Mouse (Mus musculus) erythroid progenitor cell, adult 5-6 weeks (primary cell): Measurements from ENCODE around the gene Spred2. TPM values are rescaled to one million over a fixed set of nuclear protein-coding genes. Genes with fewer than 3 reads are reported as not detected.
"Not testable (repeated sequence)": the region's sequence is repeated elsewhere in the genome, so short reads cannot be mapped to it uniquely, and the experiment has no call there.

Experiments
- ATAC-seq: replicated peaks from 2 replicates; pipeline ENCODE4 v1.8.0; 2016; ENCODE audit warnings: moderate number of reproducible peaks, mild to moderate bottlenecking, moderate TSS enrichment, inconsistent platforms; ENCODE audit not compliant: poor library complexity, low FRiP score, severe bottlenecking
- total RNA-seq, 2 experiments: library from RNA; stranded (forward) in 1 of 2; stranded (reverse) in 1 of 2; fragments of 150-400 nt in 1 of 2; fragments of 186-747, 209-891 nt in 1 of 2; gene quantifications; 2 replicates each; pipeline versions ENCODE4 v1.2.3 to v1.2.4; 2015 to 2017; ENCODE audit warnings: low replicate concordance in 2 of 2

Gene Spred2
- total RNA-seq, 2 experiments from 2014 or later = 1.6 to 10.5 TPM

DNA sequence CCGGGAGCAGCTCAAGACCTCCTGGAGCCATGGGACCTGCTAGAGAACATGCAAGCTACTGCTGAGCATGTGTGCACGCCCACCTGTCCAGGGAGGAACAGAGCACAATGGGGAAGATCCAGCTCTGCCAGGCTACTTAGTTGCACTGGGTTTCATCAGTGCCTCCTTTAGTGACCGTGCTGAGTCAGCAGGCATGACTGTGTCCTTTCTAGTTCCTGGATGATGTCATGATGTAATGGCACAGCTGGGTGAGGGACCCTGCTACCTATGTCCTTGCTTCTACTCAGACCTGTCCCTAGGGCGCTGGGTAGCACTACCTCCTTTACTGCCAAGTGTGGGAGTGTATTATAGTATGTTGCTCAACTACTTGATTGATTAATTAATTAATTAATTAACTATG is 113.6 kb downstream of the Spred2 start:
- ATAC-seq = no peak

DNA sequence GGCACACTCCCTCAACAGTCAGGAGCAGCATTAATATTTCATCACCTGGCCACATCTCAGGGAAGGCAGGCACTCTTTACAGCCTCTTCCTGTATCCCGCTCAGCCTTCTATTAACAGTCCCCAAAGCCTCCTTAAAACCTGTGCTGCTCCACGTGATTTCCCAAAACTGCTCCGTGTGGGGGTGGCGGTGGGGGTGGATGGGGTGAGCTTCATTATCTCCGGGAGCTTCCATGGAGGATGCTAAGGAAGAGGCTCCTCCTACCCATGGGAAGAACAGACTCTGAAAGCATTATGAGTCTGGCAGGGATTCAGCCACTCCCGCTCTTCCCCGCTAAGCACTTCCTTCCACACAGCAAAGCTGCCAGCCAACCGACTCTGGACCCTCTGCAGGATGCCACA is 114.5 kb downstream of the Spred2 start:
- no peak for ATAC-seq

DNA sequence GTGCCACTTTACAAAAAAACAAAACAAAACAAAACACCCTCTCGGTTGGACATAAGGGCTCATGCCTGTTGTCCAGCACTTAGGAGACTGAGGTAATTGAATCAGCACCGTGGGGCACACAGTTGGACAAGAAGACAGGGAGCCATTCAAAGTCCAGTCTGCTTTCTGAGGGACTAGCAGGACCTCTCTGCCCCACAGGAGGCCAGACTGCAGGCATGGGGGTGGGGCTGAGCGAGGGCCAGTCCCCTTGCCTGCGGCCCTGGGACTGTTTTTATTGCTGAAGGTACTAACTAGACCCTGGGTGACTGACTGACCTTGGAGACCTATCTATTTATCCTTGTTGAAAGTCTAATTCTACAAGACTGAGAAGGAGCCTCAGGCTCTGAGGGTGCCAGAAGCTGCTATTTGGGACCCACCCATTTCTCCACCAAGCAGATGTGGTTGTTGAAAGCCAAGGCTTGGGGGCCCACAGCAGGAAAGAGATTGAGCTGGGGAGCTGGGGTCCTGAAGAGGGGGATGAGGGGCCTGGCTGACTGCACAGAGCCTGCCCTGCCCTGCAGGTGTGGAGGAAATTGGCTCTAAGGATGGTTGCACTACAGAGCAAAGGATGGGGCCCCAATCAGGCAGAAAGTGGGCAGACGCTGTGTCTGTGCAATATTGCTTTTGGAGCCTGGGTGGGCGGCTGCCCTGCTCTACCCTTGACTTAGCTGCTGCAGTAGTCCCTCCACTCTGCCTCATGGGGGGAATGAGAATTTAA is 117.2 kb downstream of the Spred2 start:
- ATAC-seq = no peak

DNA sequence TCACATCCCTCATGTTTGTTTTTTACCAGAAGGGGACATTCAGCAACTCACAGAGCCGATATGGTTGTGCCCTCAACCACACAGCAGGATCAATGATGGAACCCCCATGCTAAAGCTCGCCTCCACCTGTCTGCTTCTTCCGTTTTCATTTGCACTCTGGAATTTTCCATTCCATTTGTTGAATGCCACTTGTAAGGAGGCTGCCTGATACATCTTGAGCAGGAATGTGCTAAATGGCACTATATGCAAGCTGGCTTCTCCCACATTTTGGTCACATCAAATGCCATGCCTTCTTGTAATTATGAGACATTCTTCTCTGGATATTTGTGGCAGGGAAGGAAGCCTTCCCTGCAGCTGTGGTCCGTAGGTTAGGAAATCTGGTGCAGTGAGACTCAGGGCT is 117.9 kb downstream of the Spred2 start:
- no peak for ATAC-seq

- no peak for ATAC-seq
These were observed 119.1 kb downstream of the Spred2 start for GRCm38 (mm10) chr11:20043256-20043655.

DNA sequence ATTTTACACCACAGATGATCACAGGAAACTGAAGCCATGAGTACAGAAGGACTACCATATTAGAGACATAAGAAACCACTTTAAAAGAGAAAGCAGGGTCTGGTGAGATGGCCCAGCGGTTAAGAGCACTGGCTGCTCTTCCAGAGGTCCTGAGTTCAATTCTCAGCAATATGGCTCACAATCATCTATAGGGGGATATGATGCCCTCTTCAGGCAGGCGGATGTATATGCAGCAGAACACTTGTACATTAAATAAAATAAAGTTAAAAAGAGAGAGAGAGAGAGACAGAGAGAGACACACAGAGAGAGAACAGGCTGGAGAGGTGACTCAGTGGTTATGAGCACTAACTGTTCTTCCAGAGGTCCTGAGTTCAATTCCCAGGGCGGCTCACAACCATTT is 121.4 kb downstream of the Spred2 start:
- ATAC-seq = no peak

GRCm38 (mm10) chr11:20052814-20053536 is 128.8 kb downstream of the Spred2 start:
- no peak for ATAC-seq

GRCm38 (mm10) chr11:20053951-20054350 is 129.8 kb downstream of the Spred2 start:
- no peak for ATAC-seq

GRCm38 (mm10) chr11:20054617-20055016 is 130.4 kb downstream of the Spred2 start:
- no peak for ATAC-seq

GRCm38 (mm10) chr11:20056168-20056567 is 132.0 kb downstream of the Spred2 start:
- ATAC-seq = no peak

- ATAC-seq = no peak
These were observed 133.3 kb downstream of the Spred2 start for GRCm38 (mm10) chr11:20057429-20057828.

- ATAC-seq = no peak
These were observed 135.6 kb downstream of the Spred2 start for GRCm38 (mm10) chr11:20059736-20060135.

- ATAC-seq = not testable (repeated sequence)
These were observed 138.6 kb downstream of the Spred2 start for GRCm38 (mm10) chr11:20062801-20063200.

GRCm38 (mm10) chr11:20064086-20064485 is 139.9 kb downstream of the Spred2 start:
- not testable (repeated sequence) for ATAC-seq

DNA sequence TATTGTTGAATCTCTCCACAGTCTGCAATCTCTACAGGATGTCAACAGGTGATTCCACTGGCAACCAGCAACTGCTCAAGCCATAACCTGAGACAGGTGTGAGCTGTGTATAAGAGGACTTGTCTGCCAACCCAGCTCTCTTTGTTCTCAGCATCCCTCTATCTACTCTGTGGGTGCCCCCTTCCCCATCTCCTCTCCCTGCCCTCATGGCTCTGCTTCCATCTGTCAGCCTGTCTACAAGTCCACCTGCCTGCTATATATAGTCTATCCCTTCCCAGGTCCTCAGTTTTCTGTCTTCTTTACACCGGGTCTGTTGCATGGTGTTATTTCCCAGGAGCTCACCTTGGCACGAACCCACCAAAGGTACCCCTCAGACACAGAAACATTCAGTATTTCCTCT is 140.8 kb downstream of the Spred2 start:
- no peak for ATAC-seq

- no peak for ATAC-seq
These were observed 141.9 kb downstream of the Spred2 start for GRCm38 (mm10) chr11:20066106-20066505.

- no peak for ATAC-seq
These were observed 143.3 kb downstream of the Spred2 start for GRCm38 (mm10) chr11:20067521-20067920.

GRCm38 (mm10) chr11:20068346-20069004 is 144.3 kb downstream of the Spred2 start:
- no peak for ATAC-seq

DNA sequence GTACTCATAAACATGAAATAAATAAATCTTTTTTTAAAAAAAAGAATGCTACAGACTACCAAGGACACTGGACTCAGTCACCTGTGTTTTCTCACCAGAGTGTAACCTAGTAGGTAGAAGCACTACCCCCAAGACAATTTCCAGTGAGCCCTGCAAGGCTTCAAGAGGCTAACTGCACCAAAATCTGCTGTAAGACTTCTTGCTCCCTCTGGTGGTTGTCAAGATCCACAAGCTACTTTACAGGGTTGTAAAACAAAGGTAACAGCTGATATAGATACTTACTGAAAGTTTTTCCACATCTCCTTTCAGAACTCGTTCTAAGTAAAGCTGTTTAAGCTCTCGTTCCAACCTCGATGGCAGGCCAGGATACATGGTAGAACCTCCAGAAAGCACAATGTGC is 148.0 kb downstream of the Spred2 start:
- ATAC-seq = no peak

DNA sequence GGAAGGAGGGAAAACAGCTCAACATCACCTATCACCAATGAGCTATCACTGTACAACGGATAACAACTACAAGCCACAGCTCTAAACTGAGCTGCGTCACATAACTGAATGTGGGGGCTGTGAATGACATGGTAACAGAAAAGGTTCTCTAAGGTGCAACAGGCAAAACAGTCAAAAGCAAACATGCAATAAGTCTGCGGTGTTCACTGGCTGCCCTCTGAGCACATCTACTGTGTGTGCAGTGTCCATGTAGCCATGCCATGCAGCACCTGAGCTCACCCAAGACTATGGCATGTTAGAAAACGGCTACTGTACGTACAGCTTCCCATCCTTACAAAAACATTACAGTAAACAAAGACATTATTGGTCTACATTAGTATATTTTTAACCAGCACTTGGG is 148.7 kb downstream of the Spred2 start:
- no peak for ATAC-seq
